Mouse (Mus musculus) stomach, postnatal 0 days (tissue): ENCODE measurements around the gene Prr11. TPM values are rescaled to one million over a fixed set of nuclear protein-coding genes. Genes with fewer than 3 reads are reported as not detected.

Experiments
- ATAC-seq: fragments of 200-750 bp; cut with Nextera tagmentation; 2 replicates; pipeline ENCODE4 v1.8.0; 2017; ENCODE audit not compliant: low FRiP score, low TSS enrichment
- DNase-seq: peaks from one replicate; pipeline ENCODE4 v3.0.0-alpha.2; 2016; ENCODE audit warnings: low spot score
- H3K27ac ChIP-seq: fragments of 300-500 bp; sonication (generic); replicated peaks from 2 replicates; pipeline ENCODE4 v1.5.1; 2014; ENCODE audit warnings: mild to moderate bottlenecking, control low read depth
- H3K27me3 ChIP-seq: fragments of 300-500 bp; sonication (generic); 2 replicates; pipeline ENCODE4 v1.6.1; 2014; ENCODE audit warnings: low read length; ENCODE audit not compliant: control insufficient read depth, insufficient read depth
- H3K36me3 ChIP-seq: fragments of 300-500 bp; sonication (generic); 2 replicates; pipeline ENCODE4 v1.6.1; 2014; ENCODE audit warnings: low read length, mixed read lengths; ENCODE audit not compliant: control insufficient read depth, insufficient read depth
- H3K4me1 ChIP-seq: fragments of 300-500 bp; sonication (generic); replicated peaks from 2 replicates; pipeline ENCODE4 v1.6.1; 2014; ENCODE audit warnings: antibody characterized with exemption; ENCODE audit not compliant: control insufficient read depth, insufficient read depth
- H3K4me2 ChIP-seq: fragments of 300-500 bp; sonication (generic); replicated peaks from 2 replicates; pipeline ENCODE4 v1.6.1; 2014; ENCODE audit warnings: low read depth, mild to moderate bottlenecking, control low read depth, moderate library complexity
- H3K4me3 ChIP-seq: fragments of 300-500 bp; sonication (generic); 2 replicates; pipeline ENCODE4 v1.5.1; 2014; ENCODE audit warnings: low read depth, low read length, control low read depth
- H3K9ac ChIP-seq: fragments of 300-500 bp; sonication (generic); 2 replicates; pipeline ENCODE4 v1.6.1; 2014; ENCODE audit warnings: mild to moderate bottlenecking, low read length, control low read depth, mixed read lengths
- H3K9me3 ChIP-seq: fragments of 300-500 bp; sonication (generic); 2 replicates; pipeline ENCODE4 v1.6.1; 2016; ENCODE audit warnings: low read length; ENCODE audit not compliant: control insufficient read depth
- CTCF ChIP-seq: IDR thresholded peaks from 2 replicates; pipeline ENCODE4 v1.5.1; 2016; ENCODE audit warnings: antibody characterized with exemption, low read depth, mild to moderate bottlenecking, moderate library complexity
- EP300 ChIP-seq: optimal IDR thresholded peaks from 2 replicates; pipeline ENCODE3; 2016; ENCODE audit warnings: antibody characterized with exemption
- WGBS: fragments of 180-500 bp; shearing (Covaris S2); extraction: QIAGEN DNeasy Blood & Tissue Kit; methylation state at CpG from one replicate; pipeline ENCODE4 v1.1.7; 2014; 5-methylcytosine and 5-hydroxymethylcytosine counted together
- polyA plus RNA-seq: library from polyadenylated mRNA; unstranded; fragments of >200 nt; fragmentation: Nextera tagmentation; extraction: Ambion mirVana; gene quantifications from 2 replicates; pipeline ENCODE4 v1.2.1, GENCODE M21; 2015

Prr11 gene
- polyA plus RNA-seq, 1 experiment from 2014 or later = 1.2 TPM

GRCm38 (mm10) chr11:87087142-87087541 is 21.4 kb downstream of the Prr11 start:
- DNase-seq = no peak
- Histone ChIP-seq H3K4me2 (peak overlapping the region; percentile 86), H3K36me3 (no peaks in the 10 kb centered on the region; the same call in 1 of the 2 replicates), H3K27me3 (no peaks in the 10 kb centered on the region), H3K9me3 (no peaks in the 10 kb centered on the region), H3K4me1 (peaks cover 7% of the 10 kb centered on the region; the same call in 1 of the 2 replicates), H3K9ac (peak overlapping the region; percentile 78; the same call in 1 of the 2 replicates), H3K27ac (peak overlapping the region; percentile 78), H3K4me3 (peak overlapping the region; percentile 87)
- no peak for TF ChIP-seq CTCF
- TF ChIP-seq EP300 = no peak
- ATAC-seq = no peak
- WGBS = 51% methylated on average over 2 of the region's 2 CpGs

GRCm38 (mm10) chr11:87086290-87086984 is 22.1 kb downstream of the Prr11 start, which contains the start of gene Smg8:
Gene Smg8 (minus strand): TSS chr11:87086774.
- Histone ChIP-seq H3K4me3 (peak within 1 kb of the TSS; percentile 87), H3K27ac (peak within 1 kb of the TSS; percentile 78), H3K4me2 (peak within 1 kb of the TSS; percentile 86), H3K9me3 (no peaks in the 10 kb centered on the region), H3K4me1 (peaks cover 7% of the 10 kb centered on the region; the same call in 1 of the 2 replicates), H3K36me3 (no peaks in the 10 kb centered on the region; the same call in 1 of the 2 replicates), H3K27me3 (no peaks in the 10 kb centered on the region), H3K9ac (peak within 1 kb of the TSS; percentile 78)
- TF ChIP-seq CTCF (0 out of 2 replicates have a peak, but pooled peaks have one; percentile 8), EP300 (no peak)
- WGBS = under 1% methylated on average over 43 of the region's 43 CpGs
- DNase-seq (peak; percentile 89), ATAC-seq (peak; percentile 93)

GRCm38 (mm10) chr11:87085461-87085860 is 23.0 kb downstream of the Prr11 start:
- Histone ChIP-seq H3K27me3 (no peaks in the 10 kb centered on the region), H3K9ac (peak overlapping the region; percentile 78), H3K4me1 (peaks cover 7% of the 10 kb centered on the region; the same call in 1 of the 2 replicates), H3K36me3 (peaks cover under 1% of the 10 kb centered on the region), H3K4me3 (peak overlapping the region; percentile 87), H3K27ac (no peak overlapping the region), H3K4me2 (peak overlapping the region; percentile 86), H3K9me3 (no peaks in the 10 kb centered on the region)
- 69% methylated on average over 13 of the region's 13 CpGs for WGBS
- ATAC-seq (no peak), DNase-seq (no peak)
- TF ChIP-seq CTCF (no peak), EP300 (no peak)

- no peak for TF ChIP-seq EP300
- ATAC-seq (no peak), DNase-seq (no peak)
- H3K4me1 ChIP-seq = peaks cover 7% of the 10 kb centered on the region; the same call in 1 of the 2 replicates
- H3K27ac ChIP-seq = no peak overlapping the region
- no peaks in the 10 kb centered on the region for H3K27me3 ChIP-seq
- H3K36me3 ChIP-seq = peaks cover 11% of the 10 kb centered on the region
- no peak overlapping the region for H3K4me3 ChIP-seq
- no peak overlapping the region for H3K4me2 ChIP-seq
- no peaks in the 10 kb centered on the region for H3K9me3 ChIP-seq
- 47% methylated on average over 1 of the region's 1 CpGs for WGBS
- H3K9ac ChIP-seq = no peak overlapping the region
These were observed 24.8 kb downstream of the Prr11 start for GRCm38 (mm10) chr11:87083712-87084111.

GRCm38 (mm10) chr11:87073866-87074440 is 34.6 kb downstream of the Prr11 start, which contains the start of gene Gdpd1:
Gene Gdpd1 (minus strand): TSS chr11:87074062.
- under 1% methylated on average over 43 of the region's 43 CpGs for WGBS
- Histone ChIP-seq H3K4me2 (peak within 1 kb of the TSS; percentile 99), H3K36me3 (peaks cover 7% of the 10 kb centered on the region), H3K9me3 (no peaks in the 10 kb centered on the region), H3K9ac (peak within 1 kb of the TSS; percentile 70), H3K4me1 (no peaks in the 10 kb centered on the region), H3K27ac (peak within 1 kb of the TSS; percentile 69), H3K27me3 (no peaks in the 10 kb centered on the region), H3K4me3 (peak within 1 kb of the TSS; percentile 65)
- TF ChIP-seq EP300 (no peak), CTCF (peak; percentile 61)
- DNase-seq (peak; percentile 91), ATAC-seq (peak; percentile 90)
